12 mouse cellular contexts compared by ENCODE assay signal in genomic region chr2:25094785-25095108, GRCm38 (mm10). TPM values are rescaled to one million over a fixed set of nuclear protein-coding genes. Genes with fewer than 3 reads are reported as not detected.
DNase-seq lines count a peak whose midpoint lies in the region; ATAC-seq and TF ChIP-seq lines count a peak whose summit lies in the region.
"Had no signal": no experiment of that assay in that cellular context is flagged by ENCODE, and none has a peak within 500 bp of the region (broad histone marks: within the 10 kb centered on the region; RNA-seq: fewer than 3 reads in every experiment).

No protein-coding gene starts in this region.

- peak overlapping the region; percentile 56 for H3K4me2 ChIP-seq in heart, embryonic 11.5 days
- H3K4me2 ChIP-seq in lung, postnatal 0 days (replicated peaks; ENCODE audit: low read depth, low read length), result peak overlapping the region; percentile 37
- peak overlapping the region; percentile 27; the same call in 1 of the 2 replicates for H3K4me2 ChIP-seq in limb, embryonic 11.5 days (ENCODE audit: low read depth, severe bottlenecking)
- peak overlapping the region; percentile 56 for H3K4me2 ChIP-seq in stomach, embryonic 15.5 days
- H3K4me2 ChIP-seq in midbrain, embryonic 16.5 days (ENCODE audit: low read length), result no peak overlapping the region
- H3K4me2 ChIP-seq: forebrain, embryonic 12.5 days had no signal

- H3K4me1 ChIP-seq in heart, embryonic 11.5 days (ENCODE audit: control insufficient read depth, insufficient read depth, low read length), result no peaks in the 10 kb centered on the region
- no peaks in the 10 kb centered on the region for H3K4me1 ChIP-seq in lung, postnatal 0 days (ENCODE audit: insufficient read depth, low read depth, low read length)
- no peaks in the 10 kb centered on the region for H3K4me1 ChIP-seq in limb, embryonic 11.5 days (ENCODE audit: control insufficient read depth, insufficient read depth, low read length)
- peaks cover 8% of the 10 kb centered on the region; the same call in 1 of the 2 replicates for H3K4me1 ChIP-seq in stomach, embryonic 15.5 days
- H3K4me1 ChIP-seq in midbrain, embryonic 16.5 days (ENCODE audit: control insufficient read depth, insufficient read depth, low read length), result peaks cover under 1% of the 10 kb centered on the region; the same call in 1 of the 2 replicates

- no peak for TF ChIP-seq EP300 in lung, postnatal 0 days (IDR thresholded peaks at IDR 0.05)

- no peak for ATAC-seq in heart, embryonic 11.5 days (replicated peaks; ENCODE audit: insufficient number of reproducible peaks, low FRiP score, low TSS enrichment)
- peak; percentile 42 for ATAC-seq in lung, postnatal 0 days
- no peak; the same call in 1 of the 2 replicates for ATAC-seq in limb, embryonic 11.5 days (ENCODE audit: insufficient number of reproducible peaks, low FRiP score, low TSS enrichment, low read depth)
- no peak; the same call in 1 of the 2 replicates for ATAC-seq in stomach, embryonic 15.5 days (ENCODE audit: insufficient read depth, low FRiP score, low read depth)
- ATAC-seq in midbrain, embryonic 16.5 days, result no peak

- 36% methylated on average over 17 of the region's 17 CpGs for WGBS in heart, embryonic 11.5 days (ENCODE audit: insufficient replicate concordance)
- 38% methylated on average over 17 of the region's 17 CpGs for WGBS in lung, postnatal 0 days
- whole genome bisulfite sequencing in limb, embryonic 11.5 days, result 47% methylated on average over 17 of the region's 17 CpGs
- 41% methylated on average over 17 of the region's 17 CpGs for WGBS in stomach, embryonic 15.5 days
- 39% methylated on average over 17 of the region's 17 CpGs for WGBS in midbrain, embryonic 16.5 days

- no peak overlapping the region for H3K27ac ChIP-seq in heart, embryonic 11.5 days (ENCODE audit: low read depth, low read length)
- H3K27ac ChIP-seq in lung, postnatal 0 days (ENCODE audit: low read length), result no peak overlapping the region
- no peak overlapping the region for H3K27ac ChIP-seq in limb, embryonic 11.5 days (replicated peaks; ENCODE audit: low read depth, low read length)
- no peak overlapping the region for H3K27ac ChIP-seq in stomach, embryonic 15.5 days
- no peak overlapping the region for H3K27ac ChIP-seq in midbrain, embryonic 16.5 days (ENCODE audit: low read length)
- H3K27ac ChIP-seq: forebrain, embryonic 12.5 days had no signal

- no peak for DNase-seq in heart, adult 9 months (ENCODE audit: low spot score in 2 of 2)
- no peak for DNase-seq in lung, postnatal 0 days (ENCODE audit: low spot score)
- DNase-seq in lung, postnatal 36 days, result no peak
- peak; percentile 24 for DNase-seq in limb, embryonic 11.5 days (ENCODE audit: low spot score)
- DNase-seq in layer of hippocampus, postnatal 36 days, result no peak
- DNase-seq: left cerebral cortex, postnatal 4 days had no signal

- no peaks in the 10 kb centered on the region for H3K9me3 ChIP-seq in heart, embryonic 11.5 days (replicated peaks; ENCODE audit: control insufficient read depth, low read length)
- no peaks in the 10 kb centered on the region for H3K9me3 ChIP-seq in lung, postnatal 0 days (ENCODE audit: low read length)
- no peaks in the 10 kb centered on the region for H3K9me3 ChIP-seq in limb, embryonic 11.5 days (ENCODE audit: control insufficient read depth, low read length)
- H3K9me3 ChIP-seq in stomach, embryonic 15.5 days, result no peaks in the 10 kb centered on the region
- H3K9me3 ChIP-seq in midbrain, embryonic 16.5 days (replicated peaks; ENCODE audit: control insufficient read depth, low read length, poor library complexity, severe bottlenecking), result no peaks in the 10 kb centered on the region
- H3K9me3 ChIP-seq: forebrain, embryonic 12.5 days had no signal

- H3K27me3 ChIP-seq in heart, embryonic 11.5 days (ENCODE audit: control insufficient read depth, insufficient read depth, low read length), result peaks cover 22% of the 10 kb centered on the region; the same call in 1 of the 2 replicates
- no peaks in the 10 kb centered on the region for H3K27me3 ChIP-seq in lung, postnatal 0 days (replicated peaks; ENCODE audit: insufficient read depth, low read length)
- peaks cover 9% of the 10 kb centered on the region; the same call in 1 of the 2 replicates for H3K27me3 ChIP-seq in limb, embryonic 11.5 days (ENCODE audit: control insufficient read depth, insufficient read depth, low read length)
- H3K27me3 ChIP-seq in stomach, embryonic 15.5 days (replicated peaks), result no peaks in the 10 kb centered on the region
- no peaks in the 10 kb centered on the region for H3K27me3 ChIP-seq in midbrain, embryonic 16.5 days (ENCODE audit: control insufficient read depth, insufficient read depth, low read depth, low read length)

- H3K9ac ChIP-seq in heart, embryonic 11.5 days (ENCODE audit: low read depth, low read length), result no peak overlapping the region
- H3K9ac ChIP-seq in lung, postnatal 0 days (replicated peaks; ENCODE audit: low read depth), result no peak overlapping the region
- no peak overlapping the region for H3K9ac ChIP-seq in limb, embryonic 11.5 days (ENCODE audit: low read length)
- 0 out of 2 replicates have a peak overlapping the region, but pooled peaks have one; percentile 19 for H3K9ac ChIP-seq in stomach, embryonic 15.5 days
- no peak overlapping the region for H3K9ac ChIP-seq in midbrain, embryonic 16.5 days (ENCODE audit: low read depth, low read length)
- H3K9ac ChIP-seq: forebrain, embryonic 12.5 days had no signal

- no peak for TF ChIP-seq CTCF in lung, postnatal 0 days (IDR thresholded peaks at IDR 0.05)

- no peaks in the 10 kb centered on the region for H3K36me3 ChIP-seq in heart, embryonic 11.5 days (ENCODE audit: control insufficient read depth, insufficient read depth, low read length)
- H3K36me3 ChIP-seq in lung, postnatal 0 days (ENCODE audit: insufficient read depth, low read length), result no peaks in the 10 kb centered on the region
- H3K36me3 ChIP-seq in limb, embryonic 11.5 days (ENCODE audit: control insufficient read depth, insufficient read depth, low read length), result no peaks in the 10 kb centered on the region
- H3K36me3 ChIP-seq in stomach, embryonic 15.5 days, result no peaks in the 10 kb centered on the region
- H3K36me3 ChIP-seq in midbrain, embryonic 16.5 days (ENCODE audit: control insufficient read depth, insufficient read depth, low read length), result no peaks in the 10 kb centered on the region
- H3K36me3 ChIP-seq: forebrain, embryonic 12.5 days had no signal

- H3K4me3 ChIP-seq in heart, embryonic 11.5 days (ENCODE audit: low read depth, low read length), result peak overlapping the region; percentile 23; the same call in 1 of the 2 replicates
- H3K4me3 ChIP-seq in lung, postnatal 0 days (ENCODE audit: low read depth, low read length), result no peak overlapping the region; the same call in 1 of the 2 replicates
- H3K4me3 ChIP-seq in limb, embryonic 11.5 days (ENCODE audit: low read depth, low read length), result no peak overlapping the region
- H3K4me3 ChIP-seq in stomach, embryonic 15.5 days (replicated peaks), result peak overlapping the region; percentile 25
- no peak overlapping the region for H3K4me3 ChIP-seq in midbrain, embryonic 16.5 days (ENCODE audit: low read depth, low read length)
- H3K4me3 ChIP-seq: forebrain, embryonic 12.5 days had no signal

RNA-seq across cellular contexts. Expression of gene Noxa1, which starts 0.2 kb away (rescaled TPM):
- 0.10 TPM in 1 of 2 replicates, not detected in the other for polyA plus RNA-seq in heart, embryonic 11.5 days (2014; fragmentation: Nextera tagmentation; extraction: Ambion mirVana)
- 11.9 and 14.6 TPM in 2 replicates for polyA plus RNA-seq in lung, postnatal 0 days (2015; fragmentation: Nextera tagmentation; extraction: Ambion mirVana)
- polyA plus RNA-seq in limb, embryonic 11.5 days (2014; fragmentation: Nextera tagmentation; extraction: Ambion mirVana), result 0.24 TPM in 1 of 2 replicates, not detected in the other
- 11.4 and 16.1 TPM in 2 replicates for polyA plus RNA-seq in stomach, embryonic 15.5 days (2015; fragmentation: Nextera tagmentation; extraction: Ambion mirVana)
- not detected for total RNA-seq in layer of hippocampus, postnatal 36 days (2021)
- polyA plus RNA-seq in midbrain, embryonic 16.5 days (2015; fragmentation: Nextera tagmentation; extraction: Ambion mirVana), result not detected in 2 replicates
- total RNA-seq: left cerebral cortex, postnatal 4 days had no signal
- polyA plus RNA-seq: C2C12; forebrain, embryonic 12.5 days; neural tube, embryonic 14.5 days had no signal

RNA-seq across cellular contexts. Expression of gene Entpd8, which starts 14.6 kb away (rescaled TPM):
- not detected in 2 replicates for polyA plus RNA-seq in heart, embryonic 11.5 days (2014; fragmentation: Nextera tagmentation; extraction: Ambion mirVana)
- 3.0 and 3.4 TPM in 2 replicates for polyA plus RNA-seq in lung, postnatal 0 days (2015; fragmentation: Nextera tagmentation; extraction: Ambion mirVana)
- not detected in 2 replicates for polyA plus RNA-seq in limb, embryonic 11.5 days (2014; fragmentation: Nextera tagmentation; extraction: Ambion mirVana)
- 2.5 and 2.8 TPM in 2 replicates for polyA plus RNA-seq in stomach, embryonic 15.5 days (2015; fragmentation: Nextera tagmentation; extraction: Ambion mirVana)
- not detected for total RNA-seq in layer of hippocampus, postnatal 36 days (2021)
- polyA plus RNA-seq in midbrain, embryonic 16.5 days (2015; fragmentation: Nextera tagmentation; extraction: Ambion mirVana), result not detected in 2 replicates
- total RNA-seq: left cerebral cortex, postnatal 4 days had no signal
- polyA plus RNA-seq: C2C12; forebrain, embryonic 12.5 days had no signal

RNA-seq across cellular contexts. Expression of gene Nsmf, which starts 40.6 kb away (rescaled TPM):
- polyA plus RNA-seq in heart, embryonic 11.5 days (2014; fragmentation: Nextera tagmentation; extraction: Ambion mirVana), result 32.9 and 37.7 TPM in 2 replicates
- 49.3 and 50.2 TPM in 2 replicates for polyA plus RNA-seq in lung, postnatal 0 days (2015; fragmentation: Nextera tagmentation; extraction: Ambion mirVana)
- 41.7 and 42.0 TPM in 2 replicates for polyA plus RNA-seq in limb, embryonic 11.5 days (2014; fragmentation: Nextera tagmentation; extraction: Ambion mirVana)
- polyA plus RNA-seq in stomach, embryonic 15.5 days (2015; fragmentation: Nextera tagmentation; extraction: Ambion mirVana), result 59.8 and 63.7 TPM in 2 replicates
- 100 to 1,000 TPM; 948 to 958 TPM for total RNA-seq in layer of hippocampus, postnatal 36 days (2021)
- 176 and 188 TPM in 2 replicates for polyA plus RNA-seq in midbrain, embryonic 16.5 days (2015; fragmentation: Nextera tagmentation; extraction: Ambion mirVana)

Comparison
In these comparisons a context has a peak if more than half of its experiments do, and no peak if none do; other contexts are left out.
1. H3K4me3 ChIP-seq: peak in heart, embryonic 11.5 days (single experiment) and stomach, embryonic 15.5 days (single experiment); none in lung, postnatal 0 days (single experiment), limb, embryonic 11.5 days (single experiment) and midbrain, embryonic 16.5 days (single experiment).